8 mouse cellular contexts compared by ENCODE assay signal in the genomic region with DNA sequence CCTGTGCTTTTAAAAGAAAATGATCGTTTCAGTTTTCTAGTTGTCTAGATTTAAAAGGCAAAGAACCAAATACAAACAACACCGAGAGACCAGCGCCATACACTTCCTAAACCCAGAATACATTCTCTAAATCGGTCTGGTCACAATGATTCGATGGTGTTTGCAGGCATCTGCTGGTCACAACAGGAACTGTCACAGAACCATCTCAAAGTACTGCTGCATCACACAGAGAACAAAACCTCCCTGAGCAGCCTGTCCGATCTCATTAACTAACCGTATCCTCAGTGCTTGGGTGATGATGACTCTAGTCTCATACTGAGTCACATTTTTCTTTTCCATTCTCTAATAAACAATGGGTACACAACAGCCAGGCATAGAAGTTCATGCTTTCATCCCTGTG. TPM values are rescaled to one million over a fixed set of nuclear protein-coding genes. Genes with fewer than 3 reads are reported as not detected.
A peak's percentile ranks its signal among the peaks of the same experiment; 100 is the strongest.
DNase-seq lines count a peak whose midpoint lies in the region; ATAC-seq lines count a peak whose summit lies in the region.
"Had no signal": no experiment of that assay in that cellular context is flagged by ENCODE, and none has a peak within 500 bp of the region (broad histone marks: within the 10 kb centered on the region; RNA-seq: fewer than 3 reads in every experiment).

No protein-coding gene starts in this region.

- ATAC-seq in hindbrain, embryonic 11.5 days (ENCODE audit: low FRiP score) = peak; percentile 89
- no peak for ATAC-seq in inflammation-experienced regulatory T-cells, adult 6 months

- 39% methylated on average over 7 of the region's 7 CpGs for WGBS in hindbrain, embryonic 11.5 days

- DNase-seq in ovary, postnatal 14 days (ENCODE audit: low spot score) = peak; percentile 2
- no peak for DNase-seq in ovary, postnatal 10 days (ENCODE audit: low spot score)
- peak; percentile 23 to 51 for DNase-seq in cerebellum, postnatal 36 days
- peak; percentile 48 for DNase-seq in hindbrain, embryonic 11.5 days (ENCODE audit: low spot score)
- peak; percentile 64 to 79 for DNase-seq in left cerebral cortex, postnatal 14 days (ENCODE audit: low spot score in 2 of 2)
- peak; percentile 82 for DNase-seq in retina, postnatal 1 day

- no peaks in the 10 kb centered on the region for H3K36me3 ChIP-seq in hindbrain, embryonic 11.5 days (ENCODE audit: control insufficient read depth, insufficient read depth, low read length)
- H3K36me3 ChIP-seq: embryonic facial prominence, embryonic 12.5 days had no signal

- H3K4me1 ChIP-seq in hindbrain, embryonic 11.5 days (replicated peaks; ENCODE audit: control insufficient read depth, insufficient read depth, low read length) = no peaks in the 10 kb centered on the region
- H3K4me1 ChIP-seq: embryonic facial prominence, embryonic 12.5 days had no signal

- no peaks in the 10 kb centered on the region for H3K27me3 ChIP-seq in hindbrain, embryonic 11.5 days (ENCODE audit: control insufficient read depth, insufficient read depth, low read length)
- H3K27me3 ChIP-seq: embryonic facial prominence, embryonic 12.5 days had no signal

- H3K27ac ChIP-seq in hindbrain, embryonic 11.5 days (ENCODE audit: low read depth, low read length) = no peak overlapping the region
- H3K27ac ChIP-seq: embryonic facial prominence, embryonic 12.5 days had no signal

- no peak overlapping the region for H3K4me2 ChIP-seq in hindbrain, embryonic 11.5 days (replicated peaks; ENCODE audit: low read depth, low read length)
- H3K4me2 ChIP-seq: embryonic facial prominence, embryonic 12.5 days had no signal

- no peak overlapping the region for H3K9ac ChIP-seq in hindbrain, embryonic 11.5 days (ENCODE audit: low read depth, low read length)
- H3K9ac ChIP-seq: embryonic facial prominence, embryonic 12.5 days had no signal

- intact Hi-C loops in left cerebral cortex, postnatal 14 days (cut with DNase I) = loop anchor here (10.0 kb wide), 1 partner anchor 202 kb away; no protein-coding TSS in a partner anchor

- no peak overlapping the region for H3K4me3 ChIP-seq in hindbrain, embryonic 11.5 days (ENCODE audit: low read depth, low read length)
- H3K4me3 ChIP-seq: embryonic facial prominence, embryonic 12.5 days had no signal

- no peaks in the 10 kb centered on the region for H3K9me3 ChIP-seq in hindbrain, embryonic 11.5 days (ENCODE audit: control insufficient read depth, low read length)
- H3K9me3 ChIP-seq: embryonic facial prominence, embryonic 12.5 days had no signal

RNA-seq across cellular contexts. Expression of a gene that starts 59.1 kb away (rescaled TPM):
- 1.3 and 2.2 TPM in 2 replicates for polyA plus RNA-seq in hindbrain, embryonic 11.5 days (2014; fragmentation: Nextera tagmentation; extraction: Ambion mirVana)
- 10 to 100 TPM; 50.6 to 51.8 TPM for total RNA-seq in left cerebral cortex, postnatal 14 days (2021)
- polyA plus RNA-seq in inflammation-experienced regulatory T-cells, adult 6 months (2017; shearing (Covaris generic)) = 10 to 100 TPM; 28.7 to 30.5 (median 29.4) TPM
